Comparison of ENCODE assay signal across 8 mouse cellular contexts in genomic region chr11:75530325-75530724, GRCm38 (mm10). TPM values are rescaled to one million over a fixed set of nuclear protein-coding genes. Genes with fewer than 3 reads are reported as not detected.
A peak's percentile ranks its signal among the peaks of the same experiment; 100 is the strongest.
DNase-seq lines count a peak whose midpoint lies in the region; ATAC-seq lines count a peak whose summit lies in the region.

No protein-coding gene starts in this region.

- H3K9ac ChIP-seq in hindbrain, embryonic 11.5 days (ENCODE audit: low read depth, low read length) = peak overlapping the region; percentile 97

- H3K4me3 ChIP-seq in hindbrain, embryonic 11.5 days (ENCODE audit: low read depth, low read length) = peak overlapping the region; percentile 78

- H3K36me3 ChIP-seq in hindbrain, embryonic 11.5 days (ENCODE audit: control insufficient read depth, insufficient read depth, low read length) = no peaks in the 10 kb centered on the region

- ATAC-seq in hindbrain, embryonic 11.5 days (ENCODE audit: low FRiP score) = peak; percentile 55

- DNase-seq in MEL-GATA-1-ER (ENCODE audit: extremely low read depth, low read depth) = peak; percentile 63
- DNase-seq in cerebellum, adult 9-11 months = peak; percentile 94
- peak; percentile 81 to 100 for DNase-seq in frontal cortex, adult 2 months (ENCODE audit: extremely low spot score in 1 of 2, low spot score in 1 of 2)
- DNase-seq in hindbrain, embryonic 11.5 days (ENCODE audit: low spot score) = peak; percentile 99
- DNase-seq in layer of hippocampus, postnatal 10 days (ENCODE audit: low spot score in 2 of 2) = peak; percentile 100
- DNase-seq in lung, postnatal 10 days = peak; percentile 98
- peak; percentile 99 for DNase-seq in ovary, postnatal 14 days (ENCODE audit: low spot score)
- peak; percentile 97 to 100 for DNase-seq in thymus, postnatal 10 days (ENCODE audit: low spot score in 2 of 2)

- no peaks in the 10 kb centered on the region for H3K27me3 ChIP-seq in hindbrain, embryonic 11.5 days (ENCODE audit: control insufficient read depth, insufficient read depth, low read length)

- peak overlapping the region; percentile 98 for H3K4me2 ChIP-seq in hindbrain, embryonic 11.5 days (replicated peaks; ENCODE audit: low read depth, low read length)

- WGBS in hindbrain, embryonic 11.5 days = 0% methylated on average over 10 of the region's 10 CpGs

- H3K9me3 ChIP-seq in hindbrain, embryonic 11.5 days (ENCODE audit: control insufficient read depth, low read length) = no peaks in the 10 kb centered on the region

- H3K27ac ChIP-seq in hindbrain, embryonic 11.5 days (ENCODE audit: low read depth, low read length) = peak overlapping the region; percentile 93; the same call in 1 of the 2 replicates

- H3K4me1 ChIP-seq in hindbrain, embryonic 11.5 days (replicated peaks; ENCODE audit: control insufficient read depth, insufficient read depth, low read length) = peaks cover 6% of the 10 kb centered on the region; the same call in 1 of the 2 replicates

RNA-seq across cellular contexts. Expression of gene Slc43a2, which starts 1.2 kb away (rescaled TPM):
- 26.7 and 26.9 TPM in 2 replicates for polyA plus RNA-seq in frontal cortex, adult 2 months (2012; rRNA removed)
- polyA plus RNA-seq in hindbrain, embryonic 11.5 days (2014; fragmentation: Nextera tagmentation; extraction: Ambion mirVana) = 5.5 and 5.9 TPM in 2 replicates
- total RNA-seq in layer of hippocampus, postnatal 10 days (2021) = 10 to 100 TPM; 38.3 to 47.5 TPM

RNA-seq across cellular contexts. Expression of gene Scarf1, which starts 17.0 kb away (rescaled TPM):
- polyA plus RNA-seq in frontal cortex, adult 2 months (2012; rRNA removed) = 3.3 and 4.1 TPM in 2 replicates
- 3.4 and 4.0 TPM in 2 replicates for polyA plus RNA-seq in hindbrain, embryonic 11.5 days (2014; fragmentation: Nextera tagmentation; extraction: Ambion mirVana)
- 1 to 10 TPM; 3.5 to 3.6 TPM for total RNA-seq in layer of hippocampus, postnatal 10 days (2021)

RNA-seq across cellular contexts. Expression of gene Rilp, which starts 20.4 kb away (rescaled TPM):
- 2.0 and 2.9 TPM in 2 replicates for polyA plus RNA-seq in frontal cortex, adult 2 months (2012; rRNA removed)
- polyA plus RNA-seq in hindbrain, embryonic 11.5 days (2014; fragmentation: Nextera tagmentation; extraction: Ambion mirVana) = 0.63 and 0.66 TPM in 2 replicates
- total RNA-seq in layer of hippocampus, postnatal 10 days (2021) = 1 to 10 TPM; 3.6 to 4.0 TPM

RNA-seq across cellular contexts. Expression of gene Prpf8, which starts 43.7 kb away (rescaled TPM):
- polyA plus RNA-seq in frontal cortex, adult 2 months (2012; rRNA removed) = 86.2 and 95.8 TPM in 2 replicates
- polyA plus RNA-seq in hindbrain, embryonic 11.5 days (2014; fragmentation: Nextera tagmentation; extraction: Ambion mirVana) = 86.6 and 89.6 TPM in 2 replicates
- total RNA-seq in layer of hippocampus, postnatal 10 days (2021) = 100 to 1,000 TPM; 113 to 123 TPM

RNA-seq across cellular contexts. Expression of gene Pitpna, which starts 57.6 kb away (rescaled TPM):
- polyA plus RNA-seq in frontal cortex, adult 2 months (2012; rRNA removed) = 221 and 251 TPM in 2 replicates
- polyA plus RNA-seq in hindbrain, embryonic 11.5 days (2014; fragmentation: Nextera tagmentation; extraction: Ambion mirVana) = 96.2 and 99.5 TPM in 2 replicates
- total RNA-seq in layer of hippocampus, postnatal 10 days (2021) = 100 to 1,000 TPM; 310 to 313 TPM

Comparison
In these comparisons a context has a peak if more than half of its experiments do, and no peak if none do; other contexts are left out.
1. Peak in every context shown above with its lines: DNase-seq, ATAC-seq, H3K4me3 ChIP-seq and H3K27ac ChIP-seq.